Mouse (Mus musculus): Measurements from ENCODE around the gene Cyp1a2.

Cyp1a2 gene

GRCm38 (mm10) chr9:57644944-57645893 lies 38.3 kb downstream of the Cyp1a2 start:
- peak; percentile 97 for DNase-seq (ENCODE audit: low read depth, low spot score)
- Histone ChIP-seq H3K36me3 (ENCODE audit: control insufficient read depth, insufficient read depth, low read length, poor library complexity, severe bottlenecking) (peaks cover 3% of the 10 kb centered on the region; the same call in 1 of the 2 replicates), H3K27me3 (ENCODE audit: control insufficient read depth, insufficient read depth, low read length, poor library complexity, severe bottlenecking) (no peaks in the 10 kb centered on the region)

GRCm38 (mm10) chr9:57644442-57644943 lies 39.0 kb downstream of the Cyp1a2 start:
- no peaks in the 10 kb centered on the region for H3K27me3 ChIP-seq (ENCODE audit: control insufficient read depth, insufficient read depth, low read length, poor library complexity, severe bottlenecking)
- peak; percentile 38 for DNase-seq (ENCODE audit: low read depth, low spot score)
- peaks cover 3% of the 10 kb centered on the region; the same call in 1 of the 2 replicates for H3K36me3 ChIP-seq (ENCODE audit: control insufficient read depth, insufficient read depth, low read length, poor library complexity, severe bottlenecking)

DNA sequence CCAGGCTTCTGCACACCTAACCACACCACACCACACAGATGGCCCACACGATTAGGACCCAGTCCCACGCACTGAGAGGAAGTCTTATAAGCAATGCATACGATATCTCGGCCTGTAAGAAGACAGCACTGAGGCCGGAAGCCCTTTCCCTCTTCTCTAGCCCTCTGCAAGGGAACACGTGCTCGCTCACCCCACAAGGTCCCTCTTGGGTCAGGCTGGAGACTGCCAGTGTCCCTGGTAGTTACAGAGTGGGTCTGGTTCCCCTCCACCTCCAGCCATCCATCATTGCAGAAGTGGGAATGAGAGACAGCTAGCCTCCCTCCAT lies 39.7 kb downstream of the Cyp1a2 start:
- DNase-seq (ENCODE audit: low read depth, low spot score): peak; percentile 42
- no peaks in the 10 kb centered on the region for H3K27me3 ChIP-seq (ENCODE audit: control insufficient read depth, insufficient read depth, low read length, poor library complexity, severe bottlenecking)

DNA sequence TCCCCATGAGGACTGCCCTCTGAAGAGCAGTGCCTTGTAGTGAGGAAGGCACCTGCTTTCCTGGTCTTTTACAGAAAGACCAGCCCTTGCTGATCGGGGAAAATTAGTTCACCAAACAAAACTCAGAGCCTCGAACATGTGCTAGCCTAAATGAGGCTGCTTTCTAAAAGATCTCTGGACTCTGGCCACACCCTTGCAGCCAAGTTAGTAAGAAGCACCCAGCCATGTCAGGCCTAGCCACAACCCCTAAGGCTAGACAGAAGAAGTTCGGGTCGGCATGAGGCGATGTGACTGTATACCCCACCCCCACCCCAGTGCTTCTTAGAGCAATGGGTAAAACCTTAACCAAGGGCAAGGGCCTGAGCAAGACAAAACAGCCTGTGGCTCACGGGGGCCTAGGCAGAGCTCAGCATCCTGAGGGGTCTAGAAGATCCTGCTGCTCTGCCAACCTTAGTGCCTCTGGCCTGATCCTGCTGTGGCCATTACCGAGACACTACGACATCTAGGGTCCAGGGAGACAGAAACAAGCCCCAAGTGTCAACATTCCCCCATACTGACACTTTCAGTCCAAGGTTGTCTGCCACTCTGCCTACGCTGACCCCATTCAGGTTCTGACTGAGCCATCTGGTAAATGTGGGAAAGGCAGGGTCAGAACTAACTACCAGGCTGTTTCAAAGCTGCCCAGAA lies 40.2 kb downstream of the Cyp1a2 start:
- DNase-seq (ENCODE audit: low read depth, low spot score): peak; percentile 54
- H3K36me3 ChIP-seq (ENCODE audit: control insufficient read depth, insufficient read depth, low read length, poor library complexity, severe bottlenecking): no peaks in the 10 kb centered on the region; the same call in 1 of the 2 replicates
- no peaks in the 10 kb centered on the region for H3K27me3 ChIP-seq (ENCODE audit: control insufficient read depth, insufficient read depth, low read length, poor library complexity, severe bottlenecking)

More for the DNA sequence above, 39.7 kb downstream of the Cyp1a2 start:
- H3K36me3 ChIP-seq (ENCODE audit: control insufficient read depth, insufficient read depth, low read length, poor library complexity, severe bottlenecking): peaks cover 3% of the 10 kb centered on the region; the same call in 1 of the 2 replicates

- Histone ChIP-seq H3K27me3 (ENCODE audit: control insufficient read depth, insufficient read depth, low read length, poor library complexity, severe bottlenecking) (no peaks in the 10 kb centered on the region), H3K36me3 (ENCODE audit: control insufficient read depth, insufficient read depth, low read length, poor library complexity, severe bottlenecking) (no peaks in the 10 kb centered on the region)
- DNase-seq (ENCODE audit: low read depth, low spot score): peak; percentile 46
These were observed 41.5 kb downstream of the Cyp1a2 start for GRCm38 (mm10) chr9:57641775-57642550.

DNA sequence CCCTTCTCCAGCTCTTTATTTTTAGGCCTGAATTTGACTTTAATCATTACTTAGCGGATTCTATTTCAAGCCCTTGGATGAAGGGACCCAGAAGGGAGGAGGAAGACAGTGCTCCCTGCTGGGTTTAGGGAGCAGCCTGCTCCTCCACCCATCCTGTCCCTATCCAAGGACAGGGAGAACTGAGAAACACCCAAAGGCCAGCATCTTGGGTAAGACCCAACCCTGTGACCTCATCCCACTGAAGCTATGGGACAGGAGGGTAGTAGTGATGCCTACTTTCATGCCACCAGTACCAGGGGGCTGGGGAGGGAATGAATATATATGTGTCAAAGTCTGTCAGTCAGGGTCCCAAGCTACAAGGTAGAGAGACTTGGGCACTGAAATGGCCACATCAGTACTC lies 42.5 kb downstream of the Cyp1a2 start:
- H3K27me3 ChIP-seq (ENCODE audit: control insufficient read depth, insufficient read depth, low read length, poor library complexity, severe bottlenecking): no peaks in the 10 kb centered on the region
- no peaks in the 10 kb centered on the region for H3K36me3 ChIP-seq (ENCODE audit: control insufficient read depth, insufficient read depth, low read length, poor library complexity, severe bottlenecking)
- no peak for DNase-seq (ENCODE audit: low read depth, low spot score)

DNA sequence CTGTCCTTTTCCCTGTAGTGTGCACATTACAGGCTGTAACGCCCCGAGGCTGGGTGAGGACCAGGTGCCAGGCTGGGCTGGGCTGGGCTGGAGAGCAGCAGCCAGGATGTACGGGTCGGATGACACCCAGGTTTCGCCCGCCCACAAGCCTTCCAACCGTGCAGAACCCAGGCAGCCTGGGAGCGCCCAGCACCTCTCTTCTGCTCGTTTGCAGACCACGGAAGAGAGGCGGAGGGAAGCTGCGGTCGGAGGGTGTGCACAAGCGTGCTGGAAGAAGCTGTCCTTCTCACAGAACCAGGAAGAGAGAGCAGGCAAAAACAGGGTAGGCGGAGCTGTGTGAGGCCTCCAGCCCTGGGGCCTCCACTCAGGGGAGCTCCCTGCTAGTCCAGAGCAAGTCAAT lies 43.1 kb downstream of the Cyp1a2 start:
- no peaks in the 10 kb centered on the region for H3K36me3 ChIP-seq (ENCODE audit: control insufficient read depth, insufficient read depth, low read length, poor library complexity, severe bottlenecking)
- peak; percentile 95 for DNase-seq (ENCODE audit: low read depth, low spot score)
- H3K27me3 ChIP-seq (ENCODE audit: control insufficient read depth, insufficient read depth, low read length, poor library complexity, severe bottlenecking): no peaks in the 10 kb centered on the region

GRCm38 (mm10) chr9:57639661-57640328 lies 43.7 kb downstream of the Cyp1a2 start:
- peak; percentile 41 for DNase-seq (ENCODE audit: low read depth, low spot score)
- Histone ChIP-seq H3K36me3 (ENCODE audit: control insufficient read depth, insufficient read depth, low read length, poor library complexity, severe bottlenecking) (no peaks in the 10 kb centered on the region; the same call in 1 of the 2 replicates), H3K27me3 (ENCODE audit: control insufficient read depth, insufficient read depth, low read length, poor library complexity, severe bottlenecking) (no peaks in the 10 kb centered on the region)

- DNase-seq (ENCODE audit: low read depth, low spot score): peak; percentile 60
- no peaks in the 10 kb centered on the region for H3K27me3 ChIP-seq (ENCODE audit: control insufficient read depth, insufficient read depth, low read length, poor library complexity, severe bottlenecking)
- H3K36me3 ChIP-seq (ENCODE audit: control insufficient read depth, insufficient read depth, low read length, poor library complexity, severe bottlenecking): no peaks in the 10 kb centered on the region; the same call in 1 of the 2 replicates
These were observed 44.6 kb downstream of the Cyp1a2 start for GRCm38 (mm10) chr9:57638651-57639459.

DNA sequence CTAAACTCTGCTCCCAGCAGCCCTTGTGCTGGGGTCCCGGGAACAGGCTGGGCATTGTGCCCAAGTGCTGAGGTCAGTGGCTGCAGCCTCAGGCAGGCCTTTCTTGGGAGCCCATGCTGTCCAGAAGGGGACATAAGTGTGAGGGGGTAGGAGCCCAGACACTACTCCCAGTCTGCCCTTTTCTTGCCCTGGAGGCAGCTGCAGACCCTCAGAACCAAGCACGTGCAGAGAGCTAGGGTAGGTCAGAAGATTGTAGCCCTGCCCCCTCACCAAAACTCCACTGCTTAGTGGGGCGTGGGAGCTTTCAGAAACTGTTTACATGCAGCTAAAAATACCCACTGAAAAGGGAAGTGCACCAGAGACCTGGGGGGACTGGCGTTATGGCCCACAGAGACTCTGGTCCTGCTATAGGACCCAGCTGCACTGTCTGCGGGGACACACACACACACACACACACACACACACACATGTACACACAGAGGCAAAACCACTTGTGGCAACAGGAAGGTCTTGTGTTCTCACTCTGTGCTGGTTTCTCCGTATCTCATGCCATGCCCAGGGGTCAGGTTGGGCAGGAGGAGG lies 45.7 kb downstream of the Cyp1a2 start:
- Histone ChIP-seq H3K36me3 (ENCODE audit: control insufficient read depth, insufficient read depth, low read length, poor library complexity, severe bottlenecking) (no peaks in the 10 kb centered on the region; the same call in none of the 2 replicates), H3K27me3 (ENCODE audit: control insufficient read depth, insufficient read depth, low read length, poor library complexity, severe bottlenecking) (no peaks in the 10 kb centered on the region)
- DNase-seq (ENCODE audit: low read depth, low spot score): peak; percentile 90

GRCm38 (mm10) chr9:57637272-57637671 lies 46.2 kb downstream of the Cyp1a2 start:
- no peak for DNase-seq (ENCODE audit: low read depth, low spot score)
- Histone ChIP-seq H3K27me3 (ENCODE audit: control insufficient read depth, insufficient read depth, low read length, poor library complexity, severe bottlenecking) (no peaks in the 10 kb centered on the region), H3K36me3 (ENCODE audit: control insufficient read depth, insufficient read depth, low read length, poor library complexity, severe bottlenecking) (no peaks in the 10 kb centered on the region; the same call in none of the 2 replicates)

- Histone ChIP-seq H3K27me3 (ENCODE audit: control insufficient read depth, insufficient read depth, low read length, poor library complexity, severe bottlenecking) (no peaks in the 10 kb centered on the region), H3K36me3 (ENCODE audit: control insufficient read depth, insufficient read depth, low read length, poor library complexity, severe bottlenecking) (peaks cover 25% of the 10 kb centered on the region)
- peak; percentile 73 for DNase-seq (ENCODE audit: low read depth, low spot score)
These were observed 50.0 kb downstream of the Cyp1a2 start for GRCm38 (mm10) chr9:57633481-57634024.

Data from splenic B cell, adult 2 months (primary cell).